Comparison of ENCODE assay signal across 11 mouse cellular contexts in the genomic region with DNA sequence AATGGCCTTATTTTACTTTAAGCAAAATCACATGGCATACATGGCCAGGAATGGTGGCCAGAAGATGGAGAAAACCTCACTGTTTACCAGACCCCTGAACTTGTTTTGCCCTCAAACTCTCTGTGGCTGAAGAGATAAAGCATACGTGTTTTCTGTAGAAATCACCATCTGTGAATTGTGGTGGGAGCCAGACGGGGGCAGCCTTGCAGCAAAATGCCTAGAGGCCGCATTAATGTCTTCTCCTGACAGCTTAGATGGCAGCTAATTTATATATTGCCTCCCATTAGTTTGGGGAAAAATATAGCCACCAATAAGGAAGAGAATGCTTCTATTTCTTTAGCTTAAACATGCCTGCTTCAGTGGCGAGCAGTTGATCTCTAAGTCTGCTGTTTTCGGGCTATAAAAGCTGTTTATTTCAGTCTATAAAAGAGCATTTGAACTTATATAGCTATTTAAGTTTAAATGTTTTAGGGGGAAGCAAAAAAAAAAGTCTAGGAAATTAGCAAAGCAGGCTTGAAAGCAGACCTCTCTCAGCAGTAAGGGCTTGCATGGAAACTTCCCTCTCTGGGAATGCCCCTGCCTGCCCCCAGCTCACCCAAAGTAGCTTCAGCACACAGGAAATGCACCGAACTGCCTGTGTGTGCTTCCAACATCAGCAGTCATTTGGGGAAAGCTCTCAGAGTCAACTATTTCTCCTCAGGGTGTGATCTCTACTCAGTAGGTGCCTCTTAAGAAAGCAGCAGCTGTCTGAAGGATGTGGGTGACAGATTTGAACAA.
A peak's percentile ranks its signal among the peaks of the same experiment; 100 is the strongest.
DNase-seq lines count a peak whose midpoint lies in the region; ATAC-seq and TF ChIP-seq lines count a peak whose summit lies in the region.
"Had no signal": no experiment of that assay in that cellular context is flagged by ENCODE, and none has a peak within 500 bp of the region (broad histone marks: within the 10 kb centered on the region; RNA-seq: fewer than 3 reads in every experiment).

No protein-coding gene starts in this region.

- H3K9ac ChIP-seq in forebrain, postnatal 0 days: no peak overlapping the region
- no peak overlapping the region for H3K9ac ChIP-seq in forebrain, embryonic 16.5 days (replicated peaks; ENCODE audit: low read depth, low read length)
- H3K9ac ChIP-seq in CH12.LX (ENCODE audit: insufficient read depth, low read depth): peak overlapping the region; percentile 19; the same call in 1 of the 2 replicates
- H3K9ac ChIP-seq: forebrain, embryonic 12.5 days; lung, embryonic 15.5 days had no signal

- 48% methylated on average over 6 of the region's 6 CpGs for WGBS in forebrain, postnatal 0 days
- 53% methylated on average over 6 of the region's 6 CpGs for WGBS in forebrain, embryonic 16.5 days

- dilution Hi-C loops in CH12.LX (cut with MboI; ENCODE audit: extremely low pct_ligation_motif_present, extremely low pct_unique_long_range_greater_than_20kb, low sequenced_read_pairs): no loop called here

- ATAC-seq in forebrain, postnatal 0 days: no peak
- no peak for ATAC-seq in forebrain, embryonic 16.5 days

- peak; percentile 29 for DNase-seq in forebrain, postnatal 0 days
- DNase-seq in kidney, postnatal 4 days: peak; percentile 64 to 70
- DNase-seq in kidney, adult 18-20 months: no peak
- peak; percentile 57 for DNase-seq in CH12.LX (ENCODE audit: extremely low read depth)
- no peak for DNase-seq in spleen, postnatal 10 days (ENCODE audit: low spot score in 2 of 2)
- no peak for DNase-seq in urinary bladder, adult 18-20 months (ENCODE audit: low spot score in 2 of 2)
- DNase-seq: right cerebral cortex, adult 18-20 months had no signal

- H3K4me1 ChIP-seq in forebrain, postnatal 0 days (ENCODE audit: insufficient read depth): no peaks in the 10 kb centered on the region
- H3K4me1 ChIP-seq in forebrain, embryonic 16.5 days (replicated peaks; ENCODE audit: control insufficient read depth, insufficient read depth, low read length): peaks cover 3% of the 10 kb centered on the region; the same call in 1 of the 2 replicates
- peaks cover 7 to 30% of the 10 kb centered on the region in 2 experiments; a peak in 3 of 4 replicates for H3K4me1 ChIP-seq in CH12.LX (ENCODE audit: control insufficient read depth in 1 of 2, insufficient read depth in 2 of 2)
- no peaks in the 10 kb centered on the region for H3K4me1 ChIP-seq in embryonic fibroblast, embryonic 13.5 days (ENCODE audit: control insufficient read depth, insufficient read depth, low read length)
- H3K4me1 ChIP-seq: forebrain, embryonic 12.5 days; lung, embryonic 15.5 days had no signal

- no peaks in the 10 kb centered on the region for H3K27me3 ChIP-seq in forebrain, postnatal 0 days (ENCODE audit: insufficient read depth, low read length)
- H3K27me3 ChIP-seq in forebrain, embryonic 16.5 days (replicated peaks; ENCODE audit: control insufficient read depth, insufficient read depth, low read length): no peaks in the 10 kb centered on the region
- H3K27me3 ChIP-seq in CH12.LX (replicated peaks): no peaks in the 10 kb centered on the region
- H3K27me3 ChIP-seq: forebrain, embryonic 12.5 days; lung, embryonic 15.5 days had no signal

- in situ Hi-C loops in CH12.LX (cut with MboI; ENCODE audit: low pct_ligation_motif_present, low pct_unique_long_range_greater_than_20kb, low sequenced_read_pairs): no loop called here

- peak; percentile 45 for TF ChIP-seq CTCF in forebrain, postnatal 0 days (IDR thresholded peaks at IDR 0.05; ENCODE audit: low read depth)
- peak in 1 of 2 experiments; percentile 52; a peak in 2 of 4 replicates for TF ChIP-seq CTCF in CH12.LX (conservative IDR thresholded peaks at IDR 0.05 in 1 of 2, IDR thresholded peaks at IDR 0.05 in 1 of 2; ENCODE audit: low read depth in 2 of 2, low read length in 2 of 2)
- 0 out of 2 replicates have a peak, but pooled peaks have one; percentile 11 for TF ChIP-seq CTCF in embryonic fibroblast, embryonic 13.5 days (IDR thresholded peaks at IDR 0.05; ENCODE audit: borderline replicate concordance, insufficient read depth, low read length)

- H3K4me3 ChIP-seq in forebrain, postnatal 0 days (ENCODE audit: low read depth, low read length): no peak overlapping the region
- no peak overlapping the region for H3K4me3 ChIP-seq in forebrain, embryonic 16.5 days (replicated peaks; ENCODE audit: low read length)
- H3K4me3 ChIP-seq in CH12.LX (replicated peaks in 1 of 3; ENCODE audit: low read depth in 2 of 3, low read length in 2 of 3, poor library complexity in 1 of 3): no peak overlapping the region
- no peak overlapping the region for H3K4me3 ChIP-seq in embryonic fibroblast, embryonic 13.5 days (ENCODE audit: insufficient read depth, low read length)
- H3K4me3 ChIP-seq: forebrain, embryonic 12.5 days; lung, embryonic 15.5 days had no signal

- H3K27ac ChIP-seq in forebrain, postnatal 0 days (ENCODE audit: low read depth, low read length): no peak overlapping the region
- H3K27ac ChIP-seq in forebrain, embryonic 16.5 days (ENCODE audit: low read length): no peak overlapping the region
- no peak overlapping the region for H3K27ac ChIP-seq in CH12.LX (ENCODE audit: insufficient read depth, low read depth)
- H3K27ac ChIP-seq in embryonic fibroblast, embryonic 13.5 days (ENCODE audit: insufficient read depth, low read length): no peak overlapping the region
- H3K27ac ChIP-seq: forebrain, embryonic 12.5 days; lung, embryonic 15.5 days had no signal

- TF ChIP-seq EP300 in CH12.LX (IDR thresholded peaks at IDR 0.05; ENCODE audit: low read length): peak; percentile 85

- no peaks in the 10 kb centered on the region for H3K36me3 ChIP-seq in forebrain, postnatal 0 days (ENCODE audit: insufficient read depth)
- no peaks in the 10 kb centered on the region for H3K36me3 ChIP-seq in forebrain, embryonic 16.5 days (ENCODE audit: control insufficient read depth, insufficient read depth)
- H3K36me3 ChIP-seq in CH12.LX (replicated peaks in 1 of 2; ENCODE audit: control insufficient read depth in 1 of 2, insufficient read depth in 1 of 2, low read length in 1 of 2): no peaks in the 10 kb centered on the region
- H3K36me3 ChIP-seq: forebrain, embryonic 12.5 days; lung, embryonic 15.5 days had no signal

- no peaks in the 10 kb centered on the region for H3K79me2 ChIP-seq in CH12.LX (replicated peaks; ENCODE audit: control insufficient read depth, extremely low read depth, insufficient read depth, poor library complexity, severe bottlenecking)

- no peak for TF ChIP-seq POLR2A in CH12.LX (IDR thresholded peaks at IDR 0.05; ENCODE audit: low read depth, low read length)
- no peak for TF ChIP-seq POLR2A in embryonic fibroblast, embryonic 13.5 days (IDR thresholded peaks at IDR 0.05; ENCODE audit: low read depth, low read length)

- no peak overlapping the region for H3K4me2 ChIP-seq in forebrain, postnatal 0 days (ENCODE audit: low read depth)
- H3K4me2 ChIP-seq in forebrain, embryonic 16.5 days (ENCODE audit: low read length): no peak overlapping the region
- H3K4me2 ChIP-seq in CH12.LX (ENCODE audit: insufficient read depth, low read depth, poor library complexity, severe bottlenecking): peak overlapping the region; percentile 16
- H3K4me2 ChIP-seq: forebrain, embryonic 12.5 days; lung, embryonic 15.5 days had no signal

- no peaks in the 10 kb centered on the region for H3K9me3 ChIP-seq in forebrain, postnatal 0 days (ENCODE audit: low read length)
- no peaks in the 10 kb centered on the region for H3K9me3 ChIP-seq in forebrain, embryonic 16.5 days (ENCODE audit: control insufficient read depth, low read length)
- no peaks in the 10 kb centered on the region for H3K9me3 ChIP-seq in CH12.LX (replicated peaks; ENCODE audit: low read length)
- H3K9me3 ChIP-seq: forebrain, embryonic 12.5 days; lung, embryonic 15.5 days had no signal

- TF ChIP-seq RAD21 in CH12.LX (IDR thresholded peaks at IDR 0.05; ENCODE audit: low read depth, low read length): peak; percentile 40

TF ChIP-seq in CH12.LX, 34 proteins besides CTCF, POLR2A, EP300 and RAD21:
- TF ChIP-seq CHD2 (IDR thresholded peaks at IDR 0.05; ENCODE audit: low read length) (peak; percentile 71; the same call in 1 of the 2 replicates), BHLHE40 (IDR thresholded peaks at IDR 0.05; ENCODE audit: low read depth, low read length) (peak; percentile 44), TCF12 (IDR thresholded peaks at IDR 0.05; ENCODE audit: low read depth, low read length) (peak; percentile 49), E2F4 (IDR thresholded peaks at IDR 0.05; ENCODE audit: insufficient replicate concordance, low read depth, low read length) (no peak), IRF4 (IDR thresholded peaks at IDR 0.05; ENCODE audit: low read depth, low read length) (peak; percentile 85), MEF2A (IDR thresholded peaks at IDR 0.05; ENCODE audit: borderline replicate concordance, low read depth, low read length) (peak; percentile 64; the same call in 1 of the 2 replicates), ZNF384 (IDR thresholded peaks at IDR 0.05; ENCODE audit: low read depth, low read length) (peak; percentile 82), JUND (conservative IDR thresholded peaks at IDR 0.05; ENCODE audit: low read depth, low read length) (0 out of 2 replicates have a peak, but pooled peaks have one; percentile 28), MAZ (IDR thresholded peaks at IDR 0.05; ENCODE audit: low read depth, low read length) (peak; percentile 63; the same call in 1 of the 2 replicates), ELF1 (IDR thresholded peaks at IDR 0.05; ENCODE audit: low read depth, low read length) (peak; percentile 61), ETS1 (conservative IDR thresholded peaks at IDR 0.05; ENCODE audit: low read depth, low read length) (peak; percentile 57), JUN (IDR thresholded peaks at IDR 0.05; ENCODE audit: insufficient read depth, low read depth, low read length) (0 out of 2 replicates have a peak, but pooled peaks have one; percentile 13), TBP (conservative IDR thresholded peaks at IDR 0.05; ENCODE audit: low read depth, low read length) (no peak), MYC (IDR thresholded peaks at IDR 0.05; ENCODE audit: low read depth, low read length) (no peak)

Comparison
In these comparisons a context has a peak if more than half of its experiments do, and no peak if none do; other contexts are left out.
1. DNase-seq: peak in forebrain, postnatal 0 days (single experiment), kidney, postnatal 4 days (2 of 2) and CH12.LX (single experiment); none in kidney, adult 18-20 months (single experiment), spleen, postnatal 10 days (0 of 2) and urinary bladder, adult 18-20 months (0 of 2).